Mouse (Mus musculus): ENCODE measurements at regions not wholly inside any gene's neighbourhood (a gene's known extent, or its start where the extent isn't known, plus 50 kb on each side); places are given as distances from the start of the nearest gene placed in this dataset.

- Histone ChIP-seq H3K4me1 (ENCODE audit: control insufficient read depth, insufficient read depth, low read length) (no peaks in the 10 kb centered on the region), H3K4me3 (ENCODE audit: insufficient read depth, low read length) (no peak overlapping the region), H3K27ac (ENCODE audit: insufficient read depth, low read length) (no peak overlapping the region)
- no peak for TF ChIP-seq POLR2A (IDR thresholded peaks at IDR 0.05; ENCODE audit: extremely low read depth, insufficient read depth, low read length)
- no peak for TF ChIP-seq CTCF (IDR thresholded peaks at IDR 0.05; ENCODE audit: extremely low read depth, insufficient read depth, low read length)
These were observed 145.9 kb downstream of the Kdr start for GRCm38 (mm10) chr5:75832341-75832740.

- Histone ChIP-seq H3K27ac (ENCODE audit: insufficient read depth, low read length) (no peak overlapping the region), H3K4me1 (ENCODE audit: control insufficient read depth, insufficient read depth, low read length) (no peaks in the 10 kb centered on the region), H3K4me3 (ENCODE audit: insufficient read depth, low read length) (no peak overlapping the region)
- TF ChIP-seq CTCF (IDR thresholded peaks at IDR 0.05; ENCODE audit: extremely low read depth, insufficient read depth, low read length) (no peak), POLR2A (IDR thresholded peaks at IDR 0.05; ENCODE audit: extremely low read depth, insufficient read depth, low read length) (no peak)
These were observed 148.2 kb downstream of the Kdr start for GRCm38 (mm10) chr5:75829850-75830625.

GRCm38 (mm10) chr5:75828332-75828731, 149.9 kb downstream of the Kdr start:
- H3K4me3 ChIP-seq (ENCODE audit: insufficient read depth, low read length): no peak overlapping the region
- H3K27ac ChIP-seq (ENCODE audit: insufficient read depth, low read length): no peak overlapping the region
- TF ChIP-seq CTCF (IDR thresholded peaks at IDR 0.05; ENCODE audit: extremely low read depth, insufficient read depth, low read length) (no peak), POLR2A (IDR thresholded peaks at IDR 0.05; ENCODE audit: extremely low read depth, insufficient read depth, low read length) (no peak)
- no peaks in the 10 kb centered on the region for H3K4me1 ChIP-seq (ENCODE audit: control insufficient read depth, insufficient read depth, low read length)

GRCm38 (mm10) chr5:75826283-75827098, 151.8 kb downstream of the Kdr start:
- H3K27ac ChIP-seq (ENCODE audit: insufficient read depth, low read length): no peak overlapping the region
- TF ChIP-seq CTCF (IDR thresholded peaks at IDR 0.05; ENCODE audit: extremely low read depth, insufficient read depth, low read length): no peak
- TF ChIP-seq POLR2A (IDR thresholded peaks at IDR 0.05; ENCODE audit: extremely low read depth, insufficient read depth, low read length): no peak

GRCm38 (mm10) chr5:75825576-75825975, 152.7 kb downstream of the Kdr start:
- no peaks in the 10 kb centered on the region for H3K4me1 ChIP-seq (ENCODE audit: control insufficient read depth, insufficient read depth, low read length)
- TF ChIP-seq CTCF (IDR thresholded peaks at IDR 0.05; ENCODE audit: extremely low read depth, insufficient read depth, low read length) (no peak), POLR2A (IDR thresholded peaks at IDR 0.05; ENCODE audit: extremely low read depth, insufficient read depth, low read length) (no peak)

More at GRCm38 (mm10) chr5:75826283-75827098, 151.8 kb downstream of the Kdr start:
- Histone ChIP-seq H3K4me3 (ENCODE audit: insufficient read depth, low read length) (no peak overlapping the region), H3K4me1 (ENCODE audit: control insufficient read depth, insufficient read depth, low read length) (no peaks in the 10 kb centered on the region)

DNA sequence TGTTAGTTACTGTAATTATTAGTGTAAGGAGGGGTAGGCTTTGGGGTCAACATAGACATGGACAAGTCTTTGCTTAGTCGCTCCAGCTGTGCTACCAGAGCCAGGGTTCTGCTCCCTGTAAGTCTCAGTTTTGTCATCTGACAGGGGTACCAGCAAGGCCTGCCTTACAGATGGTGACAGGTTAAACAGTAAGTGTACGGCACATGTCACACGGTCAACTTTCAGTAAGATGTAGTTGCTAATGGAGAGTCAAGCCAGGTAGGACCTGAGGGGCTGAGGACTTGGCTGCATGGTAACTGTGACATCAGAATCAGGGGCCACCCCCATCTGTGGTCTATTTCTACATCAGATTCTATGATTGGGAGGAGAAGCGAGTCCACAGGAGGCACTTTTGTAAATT, 153.6 kb downstream of the Kdr start:
- no peaks in the 10 kb centered on the region for H3K4me1 ChIP-seq (ENCODE audit: control insufficient read depth, insufficient read depth, low read length)
- H3K27ac ChIP-seq (ENCODE audit: insufficient read depth, low read length): no peak overlapping the region
- TF ChIP-seq POLR2A (IDR thresholded peaks at IDR 0.05; ENCODE audit: extremely low read depth, insufficient read depth, low read length): no peak
- TF ChIP-seq CTCF (IDR thresholded peaks at IDR 0.05; ENCODE audit: extremely low read depth, insufficient read depth, low read length): no peak
- no peak overlapping the region for H3K4me3 ChIP-seq (ENCODE audit: insufficient read depth, low read length)

More at GRCm38 (mm10) chr5:75825576-75825975, 152.7 kb downstream of the Kdr start:
- Histone ChIP-seq H3K27ac (ENCODE audit: insufficient read depth, low read length) (no peak overlapping the region), H3K4me3 (ENCODE audit: insufficient read depth, low read length) (no peak overlapping the region)

GRCm38 (mm10) chr5:75823646-75824045, 154.6 kb downstream of the Kdr start:
- no peaks in the 10 kb centered on the region for H3K4me1 ChIP-seq (ENCODE audit: control insufficient read depth, insufficient read depth, low read length)
- TF ChIP-seq POLR2A (IDR thresholded peaks at IDR 0.05; ENCODE audit: extremely low read depth, insufficient read depth, low read length): no peak
- no peak for TF ChIP-seq CTCF (IDR thresholded peaks at IDR 0.05; ENCODE audit: extremely low read depth, insufficient read depth, low read length)
- no peak overlapping the region for H3K4me3 ChIP-seq (ENCODE audit: insufficient read depth, low read length)
- no peak overlapping the region for H3K27ac ChIP-seq (ENCODE audit: insufficient read depth, low read length)

DNA sequence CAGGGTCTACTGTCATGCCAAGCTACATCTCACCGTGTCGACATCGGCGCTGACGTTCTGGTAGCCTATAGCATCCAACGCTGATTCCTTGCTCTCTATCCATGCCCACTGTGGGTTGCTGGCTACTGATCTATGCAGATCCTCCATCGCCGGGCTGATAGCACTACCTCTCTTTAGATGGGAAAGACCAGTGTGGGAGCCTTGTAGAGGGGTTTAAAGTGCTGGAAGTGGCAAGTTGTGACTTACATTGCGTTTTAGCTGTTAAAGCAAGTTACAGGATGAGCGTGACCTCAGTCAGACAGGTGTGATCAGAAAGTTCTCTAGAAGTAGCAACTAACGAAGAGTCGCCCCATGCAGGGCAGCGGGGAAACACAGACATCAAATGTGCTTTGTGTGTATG, 160.9 kb downstream of the Kdr start:
- H3K4me1 ChIP-seq (ENCODE audit: control insufficient read depth, insufficient read depth, low read length): no peaks in the 10 kb centered on the region
- H3K27ac ChIP-seq (ENCODE audit: insufficient read depth, low read length): no peak overlapping the region
- H3K4me3 ChIP-seq (ENCODE audit: insufficient read depth, low read length): no peak overlapping the region
- TF ChIP-seq POLR2A (IDR thresholded peaks at IDR 0.05; ENCODE audit: extremely low read depth, insufficient read depth, low read length): no peak
- no peak for TF ChIP-seq CTCF (IDR thresholded peaks at IDR 0.05; ENCODE audit: extremely low read depth, insufficient read depth, low read length)

DNA sequence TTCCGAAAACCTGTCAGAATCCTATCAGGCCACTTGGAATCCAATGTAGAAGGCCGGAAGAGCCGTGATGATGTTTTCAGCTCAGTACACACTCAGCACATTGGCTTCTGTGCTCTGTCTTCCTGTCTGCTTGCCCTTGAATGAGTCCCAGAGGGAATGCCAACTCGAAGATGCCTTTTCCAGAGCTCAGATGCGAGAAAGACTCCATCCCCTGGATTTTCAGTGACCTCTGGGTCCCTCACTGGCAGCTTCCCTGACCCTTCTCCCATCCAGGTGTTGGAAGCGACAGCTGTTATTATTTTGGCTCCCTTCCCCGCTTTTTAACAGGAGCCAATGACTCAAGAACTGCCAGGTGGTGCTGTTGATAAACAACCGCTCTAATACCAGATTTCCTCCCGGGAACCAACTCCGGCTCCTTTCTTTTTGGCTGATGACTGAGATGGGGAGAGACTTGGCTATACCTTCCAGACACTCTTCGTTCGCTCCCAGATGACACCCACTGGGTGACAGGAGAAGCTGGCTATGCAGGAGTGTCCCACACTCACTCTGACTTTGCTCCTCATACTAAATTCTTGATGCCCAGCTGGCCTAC, 163.8 kb downstream of the Kdr start:
- Histone ChIP-seq H3K27ac (ENCODE audit: insufficient read depth, low read length) (no peak overlapping the region), H3K4me1 (ENCODE audit: control insufficient read depth, insufficient read depth, low read length) (no peaks in the 10 kb centered on the region), H3K4me3 (ENCODE audit: insufficient read depth, low read length) (no peak overlapping the region)
- no peak for TF ChIP-seq POLR2A (IDR thresholded peaks at IDR 0.05; ENCODE audit: extremely low read depth, insufficient read depth, low read length)
- TF ChIP-seq CTCF (IDR thresholded peaks at IDR 0.05; ENCODE audit: extremely low read depth, insufficient read depth, low read length): no peak

Measured in cortical plate, adult 2 months (tissue).